Mouse (Mus musculus): Measurements from ENCODE around the gene Klhl8. TPM values are rescaled to one million over a fixed set of nuclear protein-coding genes. Genes with fewer than 3 reads are reported as not detected.
A peak's percentile ranks its signal among the peaks of the same experiment; 100 is the strongest.

Klhl8 gene
- total and polyA plus RNA-seq, 2 experiments from 2014 or later, result 47.3 to 51.2 TPM

DNA sequence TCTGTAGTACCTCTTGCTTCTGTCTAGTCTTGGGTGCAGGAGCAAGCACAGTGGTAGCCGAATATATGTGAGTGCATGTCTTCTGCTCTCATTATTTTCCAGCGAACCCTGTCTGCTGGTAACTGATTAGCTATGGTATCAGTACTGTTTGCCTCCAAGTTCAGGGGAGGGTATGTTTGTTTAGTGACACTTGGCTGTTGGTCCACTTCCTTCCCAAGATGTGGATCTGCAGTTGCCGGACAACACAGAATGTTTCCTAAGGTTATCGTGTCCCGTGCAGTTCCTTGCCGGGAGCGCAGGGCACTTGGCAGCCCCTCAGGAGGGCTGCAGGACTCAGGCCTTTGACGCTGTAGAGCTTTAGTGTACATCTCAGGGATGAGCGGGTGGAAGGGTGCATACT, 90.0 kb downstream of the Klhl8 start:
- ATAC-seq, result no peak
- DNase-seq, result no peak
- Histone ChIP-seq H3K4me2 (ENCODE audit: low read depth) (no peak overlapping the region), H3K9me3 (ENCODE audit: low read length) (no peaks in the 10 kb centered on the region), H3K36me3 (ENCODE audit: insufficient read depth) (no peaks in the 10 kb centered on the region), H3K4me3 (ENCODE audit: low read depth, low read length) (no peak overlapping the region), H3K4me1 (ENCODE audit: insufficient read depth) (no peaks in the 10 kb centered on the region), H3K27me3 (ENCODE audit: insufficient read depth, low read length) (no peaks in the 10 kb centered on the region), H3K9ac (no peak overlapping the region), H3K27ac (ENCODE audit: low read depth, low read length) (no peak overlapping the region)
- no peak for TF ChIP-seq CTCF (IDR thresholded peaks at IDR 0.05; ENCODE audit: low read depth)
- WGBS, result 91% methylated on average over 9 of the region's 9 CpGs

DNA sequence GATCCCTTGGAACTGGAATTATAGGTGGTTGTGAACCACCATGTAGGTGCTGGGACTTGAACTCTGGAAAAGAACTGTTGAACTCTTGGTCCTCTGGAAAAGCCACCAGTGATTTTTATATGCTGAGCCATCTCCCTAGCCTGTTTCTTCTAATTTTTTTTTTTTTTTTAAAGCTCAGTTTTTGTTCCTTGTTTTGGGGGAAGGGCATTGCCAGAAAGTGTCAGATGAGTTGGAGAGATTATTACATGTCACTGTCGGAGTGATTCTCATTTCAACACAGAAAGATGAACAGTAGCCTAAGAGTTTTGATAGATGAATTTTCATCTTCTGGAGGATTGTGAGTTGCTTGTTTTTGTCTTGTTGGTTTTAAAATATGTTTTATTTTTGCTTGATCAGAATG, 91.4 kb downstream of the Klhl8 start:
- TF ChIP-seq CTCF (IDR thresholded peaks at IDR 0.05; ENCODE audit: low read depth), result no peak
- 82% methylated on average over 1 of the region's 1 CpGs for WGBS
- no peaks in the 10 kb centered on the region for H3K4me1 ChIP-seq (ENCODE audit: insufficient read depth)
- H3K27ac ChIP-seq (ENCODE audit: low read depth, low read length), result no peak overlapping the region
- no peaks in the 10 kb centered on the region for H3K27me3 ChIP-seq (ENCODE audit: insufficient read depth, low read length)
- H3K36me3 ChIP-seq (ENCODE audit: insufficient read depth), result no peaks in the 10 kb centered on the region
- no peak overlapping the region for H3K4me3 ChIP-seq (ENCODE audit: low read depth, low read length)
- no peak for ATAC-seq
- H3K4me2 ChIP-seq (ENCODE audit: low read depth), result no peak overlapping the region
- no peak overlapping the region for H3K9ac ChIP-seq
- no peaks in the 10 kb centered on the region for H3K9me3 ChIP-seq (ENCODE audit: low read length)
- no peak for DNase-seq

DNA sequence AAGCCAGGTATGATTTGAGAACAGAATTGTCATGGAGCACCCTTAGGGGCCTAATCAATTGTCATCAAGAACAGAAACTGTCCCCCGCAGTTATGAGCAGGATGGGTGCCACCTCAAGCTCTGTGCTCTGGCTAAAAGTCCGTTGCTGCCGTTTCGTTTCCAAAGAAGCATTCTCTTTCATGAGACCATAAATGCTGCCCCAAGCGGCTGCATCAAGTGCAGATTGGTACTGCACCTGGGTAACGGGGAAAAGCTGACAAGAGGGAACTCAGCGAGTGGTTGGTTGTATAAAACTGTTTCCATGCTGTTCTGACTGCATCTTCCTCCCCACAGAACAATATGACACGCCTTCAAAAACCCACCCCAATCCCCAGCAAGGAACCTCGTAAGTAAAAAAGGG, 92.5 kb downstream of the Klhl8 start:
- WGBS, result 77% methylated on average over 9 of the region's 9 CpGs
- Histone ChIP-seq H3K27me3 (ENCODE audit: insufficient read depth, low read length) (no peaks in the 10 kb centered on the region), H3K4me1 (ENCODE audit: insufficient read depth) (no peaks in the 10 kb centered on the region), H3K36me3 (ENCODE audit: insufficient read depth) (no peaks in the 10 kb centered on the region), H3K9ac (no peak overlapping the region), H3K4me2 (ENCODE audit: low read depth) (no peak overlapping the region), H3K9me3 (ENCODE audit: low read length) (no peaks in the 10 kb centered on the region), H3K27ac (ENCODE audit: low read depth, low read length) (no peak overlapping the region), H3K4me3 (ENCODE audit: low read depth, low read length) (no peak overlapping the region)
- no peak for DNase-seq
- no peak for ATAC-seq
- 0 out of 2 replicates have a peak, but pooled peaks have one; percentile 19 for TF ChIP-seq CTCF (IDR thresholded peaks at IDR 0.05; ENCODE audit: low read depth)

DNA sequence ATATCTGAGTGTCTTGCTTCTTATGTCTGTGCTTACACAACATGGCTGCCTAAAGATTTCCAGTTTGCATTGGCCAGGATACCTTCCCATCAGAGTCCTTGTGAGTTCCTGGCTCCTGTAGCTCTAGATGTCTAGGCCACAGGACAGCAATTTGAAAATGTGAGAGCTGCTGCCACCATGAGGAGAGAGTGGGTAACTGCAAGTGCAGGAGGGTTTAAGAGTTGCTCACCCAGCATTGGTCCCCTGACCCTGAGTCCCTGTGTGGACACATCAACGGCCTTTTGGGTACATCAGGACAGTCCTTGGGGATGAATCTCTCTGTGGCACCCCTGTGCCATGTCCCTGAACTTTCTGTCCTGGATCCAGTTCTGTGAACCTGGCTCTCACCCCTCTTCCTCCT, 93.3 kb downstream of the Klhl8 start:
- Histone ChIP-seq H3K9me3 (ENCODE audit: low read length) (no peaks in the 10 kb centered on the region), H3K9ac (no peak overlapping the region), H3K4me1 (ENCODE audit: insufficient read depth) (no peaks in the 10 kb centered on the region), H3K27me3 (ENCODE audit: insufficient read depth, low read length) (no peaks in the 10 kb centered on the region), H3K4me3 (ENCODE audit: low read depth, low read length) (no peak overlapping the region), H3K4me2 (ENCODE audit: low read depth) (no peak overlapping the region), H3K27ac (ENCODE audit: low read depth, low read length) (no peak overlapping the region), H3K36me3 (ENCODE audit: insufficient read depth) (no peaks in the 10 kb centered on the region)
- ATAC-seq (peak; percentile 52; the same call in 1 of the 2 replicates), DNase-seq (peak; percentile 80)
- WGBS, result 12% methylated on average over 1 of the region's 1 CpGs
- peak; percentile 94 for TF ChIP-seq CTCF (IDR thresholded peaks at IDR 0.05; ENCODE audit: low read depth)

DNA sequence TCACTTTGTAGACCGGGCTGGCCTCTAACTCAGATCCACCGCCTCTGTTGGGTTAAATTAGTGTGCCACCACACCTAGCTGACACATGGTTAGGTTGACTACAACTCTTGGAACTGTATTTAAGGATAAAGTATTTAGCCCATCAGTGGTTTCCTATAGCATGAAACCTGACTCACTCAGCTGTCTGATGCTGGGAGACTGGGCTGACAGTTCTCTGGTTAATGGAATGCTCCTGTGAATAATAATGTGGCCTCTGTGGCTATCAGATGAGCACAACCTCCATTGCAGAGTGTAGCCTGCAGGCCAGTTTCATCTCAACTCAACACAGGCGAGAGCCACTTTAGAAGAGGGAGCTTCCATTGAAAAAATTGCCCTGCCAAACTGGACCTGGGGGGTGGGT, 94.3 kb downstream of the Klhl8 start:
- TF ChIP-seq CTCF (IDR thresholded peaks at IDR 0.05; ENCODE audit: low read depth), result no peak
- DNase-seq, result no peak
- ATAC-seq, result no peak
- Histone ChIP-seq H3K4me1 (ENCODE audit: insufficient read depth) (no peaks in the 10 kb centered on the region), H3K36me3 (ENCODE audit: insufficient read depth) (no peaks in the 10 kb centered on the region), H3K27ac (ENCODE audit: low read depth, low read length) (no peak overlapping the region), H3K9me3 (ENCODE audit: low read length) (no peaks in the 10 kb centered on the region), H3K9ac (no peak overlapping the region), H3K4me2 (ENCODE audit: low read depth) (no peak overlapping the region), H3K27me3 (ENCODE audit: insufficient read depth, low read length) (no peaks in the 10 kb centered on the region), H3K4me3 (ENCODE audit: low read depth, low read length) (no peak overlapping the region)
- 87% methylated on average over 3 of the region's 3 CpGs for WGBS

DNA sequence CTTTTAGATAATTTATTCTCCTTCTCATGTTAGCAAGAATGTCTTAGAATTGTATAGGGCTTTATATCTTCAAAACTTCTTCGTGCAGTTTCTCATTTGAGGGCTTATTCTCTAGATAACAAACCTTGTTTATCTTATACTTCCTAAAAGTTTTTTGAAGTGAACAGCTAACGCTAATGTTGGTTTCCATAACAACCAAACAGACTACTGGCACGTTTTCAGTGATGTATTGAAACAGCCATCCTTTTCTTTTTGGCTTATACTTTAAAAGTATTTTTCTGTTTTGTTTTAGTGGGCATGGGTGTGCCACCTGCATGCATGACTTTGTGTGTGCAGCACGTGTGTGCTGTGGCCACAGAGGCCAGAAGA, 95.8 kb downstream of the Klhl8 start:
- DNase-seq (no peak), ATAC-seq (no peak)
- 32% methylated on average over 4 of the region's 4 CpGs for WGBS
- TF ChIP-seq CTCF (IDR thresholded peaks at IDR 0.05; ENCODE audit: low read depth), result no peak
- no peaks in the 10 kb centered on the region for H3K36me3 ChIP-seq (ENCODE audit: insufficient read depth)
- no peaks in the 10 kb centered on the region for H3K27me3 ChIP-seq (ENCODE audit: insufficient read depth, low read length)
- H3K4me1 ChIP-seq (ENCODE audit: insufficient read depth), result no peaks in the 10 kb centered on the region
- no peak overlapping the region for H3K4me2 ChIP-seq (ENCODE audit: low read depth)
- no peaks in the 10 kb centered on the region for H3K9me3 ChIP-seq (ENCODE audit: low read length)
- H3K9ac ChIP-seq, result no peak overlapping the region
- H3K27ac ChIP-seq (ENCODE audit: low read depth, low read length), result no peak overlapping the region
- no peak overlapping the region for H3K4me3 ChIP-seq (ENCODE audit: low read depth, low read length)

DNA sequence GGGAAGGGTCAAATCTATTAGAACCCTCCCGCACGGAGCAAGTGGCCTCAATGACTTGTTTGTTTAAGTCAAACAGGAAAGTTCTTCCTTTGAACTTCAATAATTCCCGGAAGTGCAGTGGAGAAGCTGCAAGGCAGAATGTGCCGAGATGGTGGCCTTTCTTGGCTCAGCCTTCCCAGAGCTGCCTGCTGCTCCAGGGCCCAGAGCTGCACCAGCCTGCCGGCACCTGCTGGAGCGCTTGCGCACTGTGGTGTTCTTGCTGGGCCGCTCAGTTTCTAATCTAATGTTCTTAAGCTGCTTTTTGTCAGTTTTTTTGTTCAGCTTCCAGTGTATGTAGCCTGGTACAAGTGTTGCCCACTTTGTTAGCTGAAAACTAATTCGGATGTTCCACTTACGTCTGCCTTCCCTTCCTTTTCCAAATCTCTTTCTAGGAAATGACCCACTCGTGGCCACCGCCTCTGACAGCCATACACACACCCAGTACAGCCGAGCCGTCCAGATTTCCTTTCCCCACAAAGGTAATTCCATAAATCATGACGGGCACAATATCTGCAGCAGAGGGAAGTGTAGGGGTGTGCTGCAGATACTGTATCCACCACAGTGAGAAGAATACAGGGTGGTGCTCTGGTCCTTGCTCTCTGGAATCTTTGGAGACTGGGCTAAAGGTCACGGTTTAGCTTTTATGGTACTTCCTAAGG, 96.4 kb downstream of the Klhl8 start:
- Histone ChIP-seq H3K27ac (ENCODE audit: low read depth, low read length) (no peak overlapping the region), H3K4me1 (ENCODE audit: insufficient read depth) (no peaks in the 10 kb centered on the region), H3K4me3 (ENCODE audit: low read depth, low read length) (no peak overlapping the region), H3K9me3 (ENCODE audit: low read length) (no peaks in the 10 kb centered on the region), H3K27me3 (ENCODE audit: insufficient read depth, low read length) (no peaks in the 10 kb centered on the region), H3K9ac (no peak overlapping the region), H3K36me3 (ENCODE audit: insufficient read depth) (no peaks in the 10 kb centered on the region), H3K4me2 (ENCODE audit: low read depth) (no peak overlapping the region)
- 56% methylated on average over 16 of the region's 16 CpGs for WGBS
- ATAC-seq (no peak), DNase-seq (peak; percentile 13)
- no peak for TF ChIP-seq CTCF (IDR thresholded peaks at IDR 0.05; ENCODE audit: low read depth)

Data from forebrain, postnatal 0 days (tissue).